Mouse (Mus musculus) hindbrain, embryonic 11.5 days (tissue): ENCODE data around the gene Bsg. TPM values are rescaled to one million over a fixed set of nuclear protein-coding genes. Genes with fewer than 3 reads are reported as not detected.

Source experiments
- ATAC-seq: fragments of 200-750 bp; cut with Nextera tagmentation; 2 replicates; pipeline ENCODE4 v1.8.0; 2017; ENCODE audit warnings: mild to moderate bottlenecking, moderate TSS enrichment, moderate library complexity; ENCODE audit not compliant: low FRiP score
- DNase-seq: peaks from one replicate; pipeline ENCODE4 v3.0.0-alpha.2; 2015; ENCODE audit warnings: low spot score
- H3K27ac ChIP-seq: fragments of 300-500 bp; sonication (generic); 2 replicates; pipeline ENCODE4 v1.5.1; 2014; ENCODE audit warnings: mild to moderate bottlenecking, low read depth, low read length
- H3K27me3 ChIP-seq: fragments of 300-500 bp; sonication (generic); 2 replicates; pipeline ENCODE4 v1.6.1; 2014; ENCODE audit warnings: mild to moderate bottlenecking, low read length, moderate library complexity, mixed read lengths; ENCODE audit not compliant: control insufficient read depth, insufficient read depth
- H3K36me3 ChIP-seq: fragments of 300-500 bp; sonication (generic); 2 replicates; pipeline ENCODE4 v1.6.1; 2014; ENCODE audit warnings: mild to moderate bottlenecking, low read length, moderate library complexity, mixed read lengths; ENCODE audit not compliant: control insufficient read depth, insufficient read depth
- H3K4me1 ChIP-seq: fragments of 300-500 bp; sonication (generic); replicated peaks from 2 replicates; pipeline ENCODE4 v1.6.1; 2014; ENCODE audit warnings: low read length, mixed read lengths; ENCODE audit not compliant: control insufficient read depth, insufficient read depth
- H3K4me2 ChIP-seq: fragments of 300-500 bp; sonication (generic); replicated peaks from 2 replicates; pipeline ENCODE4 v1.6.1; 2014; ENCODE audit warnings: mild to moderate bottlenecking, low read depth, low read length
- H3K4me3 ChIP-seq: fragments of 300-500 bp; sonication (generic); 2 replicates; pipeline ENCODE4 v1.5.1; 2014; ENCODE audit warnings: low read depth, low read length
- H3K9ac ChIP-seq: fragments of 300-500 bp; sonication (generic); 2 replicates; pipeline ENCODE4 v1.6.1; 2014; ENCODE audit warnings: low read depth, low read length
- H3K9me3 ChIP-seq: fragments of 300-500 bp; sonication (generic); 2 replicates; pipeline ENCODE4 v1.6.1; 2016; ENCODE audit warnings: low read length; ENCODE audit not compliant: control insufficient read depth
- WGBS: fragments of 180-500 bp; shearing (Covaris S2); extraction: QIAGEN DNeasy Blood & Tissue Kit; methylation state at CpG from one replicate; pipeline ENCODE4 v1.1.7; 2014; 5-methylcytosine and 5-hydroxymethylcytosine counted together
- polyA plus RNA-seq: library from polyadenylated mRNA; unstranded; fragments of >200 nt; fragmentation: Nextera tagmentation; extraction: Ambion mirVana; gene quantifications from 2 replicates; pipeline ENCODE4 v1.2.1, GENCODE M21; 2014

The Bsg gene
- polyA plus RNA-seq, 1 experiment from 2014 or later, result 595 TPM

GRCm38 (mm10) chr10:79706406-79707094 is 2.3 kb downstream of the Bsg start:
- peak overlapping the region; percentile 8; the same call in 1 of the 2 replicates for H3K4me3 ChIP-seq
- no peak for DNase-seq
- no peak overlapping the region for H3K9ac ChIP-seq
- no peaks in the 10 kb centered on the region for H3K9me3 ChIP-seq
- H3K27ac ChIP-seq, result no peak overlapping the region
- no peaks in the 10 kb centered on the region for H3K27me3 ChIP-seq
- no peak for ATAC-seq
- peaks cover 12% of the 10 kb centered on the region for H3K36me3 ChIP-seq
- peaks cover 5% of the 10 kb centered on the region for H3K4me1 ChIP-seq
- WGBS, result 83% methylated on average over 5 of the region's 5 CpGs
- H3K4me2 ChIP-seq, result peak overlapping the region; percentile 19

DNA sequence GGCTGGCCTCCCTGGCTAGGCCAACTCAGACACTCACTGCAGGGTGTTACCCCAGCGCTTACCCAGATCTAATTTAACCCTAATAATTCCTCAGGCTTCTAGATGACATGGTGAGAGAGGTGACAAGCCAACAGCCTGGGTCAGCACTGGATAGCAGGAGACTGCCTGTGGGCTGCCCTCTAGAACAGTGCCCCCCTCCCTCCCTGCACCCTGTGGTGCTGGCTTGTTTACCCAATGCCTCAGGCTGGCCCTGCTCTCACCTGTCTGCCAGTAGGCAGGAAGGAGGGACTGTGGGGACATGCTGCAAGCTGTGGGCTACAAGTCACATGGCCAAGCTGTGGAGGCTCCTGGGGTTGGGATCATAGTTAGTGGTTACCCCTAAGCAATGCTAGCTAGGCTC is 2.9 kb downstream of the Bsg start:
- no peaks in the 10 kb centered on the region for H3K9me3 ChIP-seq
- DNase-seq, result no peak
- no peak for ATAC-seq
- no peak overlapping the region for H3K9ac ChIP-seq
- H3K4me3 ChIP-seq, result no peak overlapping the region
- WGBS, result 65% methylated on average over 1 of the region's 1 CpGs
- H3K4me1 ChIP-seq, result peaks cover 5% of the 10 kb centered on the region
- H3K27me3 ChIP-seq, result no peaks in the 10 kb centered on the region
- no peak overlapping the region for H3K27ac ChIP-seq
- peaks cover 12% of the 10 kb centered on the region for H3K36me3 ChIP-seq
- 0 out of 2 replicates have a peak overlapping the region, but pooled peaks have one; percentile 19 for H3K4me2 ChIP-seq

DNA sequence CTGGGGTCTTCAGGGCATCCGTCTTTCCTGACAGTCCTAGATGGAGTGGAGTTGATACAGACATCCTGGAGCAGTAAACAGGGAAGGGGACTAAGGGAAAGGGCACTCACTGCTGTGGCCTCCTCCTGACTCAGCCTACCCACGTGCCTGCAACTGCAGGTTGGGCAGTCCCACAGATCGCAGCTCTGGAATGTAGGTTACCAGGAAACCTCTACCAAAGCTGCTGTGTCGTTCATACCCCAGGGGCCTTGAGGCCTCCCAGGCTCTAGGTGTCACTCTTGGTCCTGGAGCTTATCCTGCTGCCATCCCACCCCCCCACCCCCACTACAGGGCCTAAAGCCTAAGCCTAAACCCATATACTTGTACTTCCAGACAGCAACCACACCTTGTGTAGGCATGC is 3.5 kb downstream of the Bsg start:
- H3K4me1 ChIP-seq, result peaks cover 5% of the 10 kb centered on the region
- WGBS, result 73% methylated on average over 4 of the region's 4 CpGs

DNA sequence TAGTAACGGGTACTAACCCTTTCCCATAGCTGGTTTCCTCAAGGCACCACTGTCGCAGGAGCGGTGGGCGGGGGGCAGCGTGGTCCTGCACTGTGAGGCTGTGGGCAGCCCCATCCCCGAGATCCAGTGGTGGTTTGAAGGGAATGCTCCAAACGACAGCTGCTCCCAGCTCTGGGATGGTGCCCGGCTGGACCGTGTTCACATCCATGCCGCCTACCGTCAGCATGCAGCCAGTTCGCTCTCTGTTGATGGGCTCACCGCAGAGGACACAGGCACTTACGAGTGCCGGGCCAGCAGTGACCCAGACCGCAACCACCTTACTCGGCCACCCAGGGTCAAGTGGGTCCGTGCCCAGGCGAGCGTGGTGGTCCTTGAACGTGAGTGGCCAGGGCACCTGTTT is 4.4 kb downstream of the Bsg start:
- Histone ChIP-seq H3K36me3 (peaks cover 12% of the 10 kb centered on the region), H3K4me1 (peaks cover 5% of the 10 kb centered on the region), H3K9me3 (no peaks in the 10 kb centered on the region), H3K4me2 (no peak overlapping the region), H3K27me3 (no peaks in the 10 kb centered on the region), H3K4me3 (no peak overlapping the region), H3K9ac (0 out of 2 replicates have a peak overlapping the region, but pooled peaks have one; percentile 11), H3K27ac (no peak overlapping the region)
- DNase-seq, result no peak
- ATAC-seq, result no peak
- WGBS, result 93% methylated on average over 21 of the region's 21 CpGs

More for the DNA sequence above, 3.5 kb downstream of the Bsg start:
- ATAC-seq (no peak), DNase-seq (no peak)
- Histone ChIP-seq H3K36me3 (peaks cover 12% of the 10 kb centered on the region), H3K9ac (no peak overlapping the region), H3K4me2 (no peak overlapping the region), H3K4me3 (no peak overlapping the region), H3K27me3 (no peaks in the 10 kb centered on the region), H3K9me3 (no peaks in the 10 kb centered on the region), H3K27ac (no peak overlapping the region)

DNA sequence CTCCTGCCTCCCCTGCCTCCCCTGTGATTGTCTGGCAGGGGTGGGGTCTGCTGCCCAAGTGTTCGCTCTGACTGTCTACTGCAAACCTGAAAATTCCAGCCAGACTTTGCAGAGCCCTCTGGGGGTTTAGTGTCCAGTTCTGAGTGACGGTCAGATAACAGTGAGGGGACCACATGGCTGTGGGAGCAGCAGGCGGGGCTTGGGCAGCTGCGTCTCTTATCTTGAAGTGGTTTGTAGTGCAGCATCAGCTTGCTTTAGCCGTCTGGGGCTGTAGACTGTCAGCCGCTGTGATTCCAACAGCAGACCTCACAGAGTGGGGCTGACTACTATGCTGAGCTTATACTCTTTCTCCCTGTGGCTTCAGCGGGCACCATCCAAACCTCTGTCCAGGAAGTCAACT is 5.0 kb downstream of the Bsg start:
- DNase-seq, result no peak
- no peak overlapping the region for H3K9ac ChIP-seq
- WGBS, result 89% methylated on average over 7 of the region's 7 CpGs

GRCm38 (mm10) chr10:79712029-79712428 is 7.7 kb downstream of the Bsg start:
- no peak overlapping the region for H3K4me2 ChIP-seq
- H3K4me1 ChIP-seq, result no peaks in the 10 kb centered on the region
- 76% methylated on average over 1 of the region's 1 CpGs for WGBS
- ATAC-seq, result peak; percentile 6; the same call in 1 of the 2 replicates
- no peaks in the 10 kb centered on the region for H3K9me3 ChIP-seq
- peaks cover 12% of the 10 kb centered on the region for H3K36me3 ChIP-seq
- no peak overlapping the region for H3K27ac ChIP-seq
- H3K4me3 ChIP-seq, result no peak overlapping the region
- peaks cover 23% of the 10 kb centered on the region for H3K27me3 ChIP-seq
- peak; percentile 28 for DNase-seq
- no peak overlapping the region for H3K9ac ChIP-seq

More for the DNA sequence above, 5.0 kb downstream of the Bsg start:
- Histone ChIP-seq H3K4me1 (peaks cover 5% of the 10 kb centered on the region), H3K4me2 (no peak overlapping the region), H3K36me3 (peaks cover 12% of the 10 kb centered on the region), H3K27ac (no peak overlapping the region), H3K27me3 (no peaks in the 10 kb centered on the region), H3K4me3 (no peak overlapping the region), H3K9me3 (no peaks in the 10 kb centered on the region)
- ATAC-seq, result no peak

GRCm38 (mm10) chr10:79712499-79713126 is 8.3 kb downstream of the Bsg start:
- Histone ChIP-seq H3K27me3 (peaks cover 29% of the 10 kb centered on the region), H3K4me3 (no peak overlapping the region), H3K9me3 (no peaks in the 10 kb centered on the region), H3K27ac (no peak overlapping the region), H3K9ac (no peak overlapping the region), H3K36me3 (peaks cover 12% of the 10 kb centered on the region), H3K4me1 (no peaks in the 10 kb centered on the region), H3K4me2 (no peak overlapping the region)
- WGBS, result 7% methylated on average over 5 of the region's 6 CpGs
- peak; percentile 39; the same call in 1 of the 2 replicates for ATAC-seq
- peak; percentile 88 for DNase-seq

- Histone ChIP-seq H3K36me3 (peaks cover 12% of the 10 kb centered on the region), H3K27me3 (peaks cover 34% of the 10 kb centered on the region), H3K9ac (no peak overlapping the region), H3K9me3 (no peaks in the 10 kb centered on the region), H3K27ac (no peak overlapping the region), H3K4me2 (no peak overlapping the region), H3K4me3 (no peak overlapping the region), H3K4me1 (no peaks in the 10 kb centered on the region)
- 33% methylated on average over 1 of the region's 1 CpGs for WGBS
- ATAC-seq (no peak), DNase-seq (no peak)
Observed at GRCm38 (mm10) chr10:79713163-79713562, 8.9 kb downstream of the Bsg start.

- H3K9me3 ChIP-seq, result no peaks in the 10 kb centered on the region
- DNase-seq (no peak), ATAC-seq (no peak)
- H3K36me3 ChIP-seq, result peaks cover 7% of the 10 kb centered on the region
- no peaks in the 10 kb centered on the region for H3K4me1 ChIP-seq
- H3K4me2 ChIP-seq, result no peak overlapping the region
- no peak overlapping the region for H3K9ac ChIP-seq
- H3K27ac ChIP-seq, result no peak overlapping the region
- WGBS, result 68% methylated on average over 4 of the region's 4 CpGs
- H3K4me3 ChIP-seq, result no peak overlapping the region
- peaks cover 45% of the 10 kb centered on the region for H3K27me3 ChIP-seq
Observed at GRCm38 (mm10) chr10:79714996-79715395, 10.7 kb downstream of the Bsg start.
